Mouse (Mus musculus): ENCODE results near the gene Chil1. TPM values are rescaled to one million over a fixed set of nuclear protein-coding genes. Genes with fewer than 3 reads are reported as not detected.

Chil1 gene
- polyA plus RNA-seq, 1 experiment from 2014 or later: 3.2 TPM

GRCm38 (mm10) chr1:134217942-134218341, 36.0 kb downstream of the Chil1 start:
- Histone ChIP-seq H3K27me3 (ENCODE audit: control insufficient read depth, insufficient read depth, low read length) (no peaks in the 10 kb centered on the region), H3K9ac (ENCODE audit: low read length) (no peak overlapping the region), H3K36me3 (ENCODE audit: control insufficient read depth, insufficient read depth, low read length) (no peaks in the 10 kb centered on the region), H3K27ac (ENCODE audit: low read depth, low read length) (no peak overlapping the region), H3K9me3 (ENCODE audit: control insufficient read depth, low read length) (no peaks in the 10 kb centered on the region), H3K4me1 (ENCODE audit: control insufficient read depth, insufficient read depth, low read length) (no peaks in the 10 kb centered on the region), H3K4me3 (ENCODE audit: low read depth, low read length) (no peak overlapping the region), H3K4me2 (ENCODE audit: low read depth) (no peak overlapping the region)
- ATAC-seq (ENCODE audit: insufficient read depth, low FRiP score, low TSS enrichment) (no peak), DNase-seq (ENCODE audit: low spot score) (no peak)
- WGBS: 87% methylated on average over 3 of the region's 3 CpGs

- Histone ChIP-seq H3K27me3 (ENCODE audit: control insufficient read depth, insufficient read depth, low read length) (no peaks in the 10 kb centered on the region), H3K9me3 (ENCODE audit: control insufficient read depth, low read length) (no peaks in the 10 kb centered on the region), H3K4me3 (ENCODE audit: low read depth, low read length) (no peak overlapping the region), H3K36me3 (ENCODE audit: control insufficient read depth, insufficient read depth, low read length) (no peaks in the 10 kb centered on the region), H3K27ac (ENCODE audit: low read depth, low read length) (no peak overlapping the region), H3K9ac (ENCODE audit: low read length) (no peak overlapping the region), H3K4me2 (ENCODE audit: low read depth) (no peak overlapping the region), H3K4me1 (ENCODE audit: control insufficient read depth, insufficient read depth, low read length) (no peaks in the 10 kb centered on the region)
- DNase-seq (ENCODE audit: low spot score): no peak
- 84% methylated on average over 5 of the region's 5 CpGs for WGBS
- ATAC-seq (ENCODE audit: insufficient read depth, low FRiP score, low TSS enrichment): no peak
Observed at GRCm38 (mm10) chr1:134219608-134220007, 37.6 kb downstream of the Chil1 start.

DNA sequence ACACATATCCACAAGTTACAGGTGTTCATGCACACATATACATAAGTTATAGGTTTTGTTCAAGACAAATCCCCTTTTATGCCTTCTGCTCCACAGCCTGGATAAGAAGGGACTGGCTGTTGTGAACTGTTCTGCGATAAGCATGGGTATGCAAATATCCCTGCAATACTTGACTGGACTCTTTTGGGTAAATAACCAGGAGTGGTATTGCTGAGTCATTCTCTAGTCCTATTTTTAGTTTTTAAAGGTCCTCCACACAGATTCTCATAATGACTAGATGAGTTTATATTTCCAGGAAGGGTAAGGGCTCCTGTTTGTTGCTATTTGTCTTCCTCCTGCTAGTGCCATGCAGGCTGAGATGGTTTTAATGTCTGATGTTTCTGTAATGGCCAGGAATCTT, 39.2 kb downstream of the Chil1 start:
- H3K9ac ChIP-seq (ENCODE audit: low read length): no peak overlapping the region
- no peak overlapping the region for H3K4me2 ChIP-seq (ENCODE audit: low read depth)
- no peaks in the 10 kb centered on the region for H3K36me3 ChIP-seq (ENCODE audit: control insufficient read depth, insufficient read depth, low read length)
- no peaks in the 10 kb centered on the region for H3K9me3 ChIP-seq (ENCODE audit: control insufficient read depth, low read length)
- ATAC-seq (ENCODE audit: insufficient read depth, low FRiP score, low TSS enrichment): no peak
- H3K4me1 ChIP-seq (ENCODE audit: control insufficient read depth, insufficient read depth, low read length): no peaks in the 10 kb centered on the region
- H3K27me3 ChIP-seq (ENCODE audit: control insufficient read depth, insufficient read depth, low read length): no peaks in the 10 kb centered on the region
- no peak for DNase-seq (ENCODE audit: low spot score)
- 88% methylated on average over 1 of the region's 1 CpGs for WGBS
- no peak overlapping the region for H3K4me3 ChIP-seq (ENCODE audit: low read depth, low read length)
- no peak overlapping the region for H3K27ac ChIP-seq (ENCODE audit: low read depth, low read length)

DNA sequence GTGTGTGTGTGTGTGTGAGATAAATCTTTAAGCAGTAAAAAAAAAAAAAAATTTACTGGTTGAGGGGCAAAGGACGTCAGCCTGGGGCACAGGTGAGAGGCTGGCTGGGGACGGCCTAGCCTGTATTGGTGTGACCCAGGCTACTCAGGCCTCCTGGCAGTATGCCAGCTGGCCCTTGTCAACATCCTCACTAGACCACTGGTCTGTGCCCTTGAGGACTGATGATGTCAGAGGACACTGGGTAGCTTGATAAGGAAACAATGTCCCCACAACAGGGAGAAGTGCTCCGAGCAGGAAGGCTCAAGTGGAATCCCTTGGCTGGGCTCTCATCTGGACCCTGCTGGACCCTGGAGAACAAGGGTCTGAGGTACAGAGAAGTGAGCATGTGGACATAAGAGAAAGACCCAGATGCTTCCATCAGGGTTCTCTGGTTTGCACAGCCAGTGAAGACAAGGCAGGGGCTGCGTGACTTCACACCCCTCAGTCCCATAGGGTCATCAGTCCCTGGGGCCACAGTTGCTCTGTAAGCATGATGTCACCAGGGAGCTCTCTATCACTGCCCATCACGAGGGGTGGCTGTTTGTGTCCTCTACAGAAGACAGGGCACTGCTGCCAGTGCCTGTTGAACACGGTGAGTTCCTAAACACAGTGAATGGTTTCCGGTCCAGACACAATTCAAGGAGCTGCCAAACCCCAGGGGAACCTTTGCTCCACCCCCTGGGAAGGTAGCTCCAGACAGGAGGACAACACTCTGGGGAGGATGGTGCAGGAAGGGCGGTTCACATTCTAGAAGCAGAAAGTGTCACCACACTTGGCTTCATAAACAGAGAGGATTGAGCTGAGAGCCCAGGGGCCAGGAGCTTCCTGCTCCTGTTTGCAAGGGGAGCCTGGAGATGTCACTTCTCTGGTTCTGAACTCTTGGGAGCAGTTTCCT, 40.4 kb downstream of the Chil1 start:
- Histone ChIP-seq H3K9me3 (ENCODE audit: control insufficient read depth, low read length) (no peaks in the 10 kb centered on the region), H3K4me2 (ENCODE audit: low read depth) (no peak overlapping the region), H3K4me3 (ENCODE audit: low read depth, low read length) (no peak overlapping the region), H3K27me3 (ENCODE audit: control insufficient read depth, insufficient read depth, low read length) (no peaks in the 10 kb centered on the region), H3K9ac (ENCODE audit: low read length) (no peak overlapping the region), H3K4me1 (ENCODE audit: control insufficient read depth, insufficient read depth, low read length) (no peaks in the 10 kb centered on the region), H3K36me3 (ENCODE audit: control insufficient read depth, insufficient read depth, low read length) (no peaks in the 10 kb centered on the region), H3K27ac (ENCODE audit: low read depth, low read length) (no peak overlapping the region)
- DNase-seq (ENCODE audit: low spot score) (no peak), ATAC-seq (ENCODE audit: insufficient read depth, low FRiP score, low TSS enrichment) (no peak)
- WGBS: 67% methylated on average over 8 of the region's 8 CpGs

DNA sequence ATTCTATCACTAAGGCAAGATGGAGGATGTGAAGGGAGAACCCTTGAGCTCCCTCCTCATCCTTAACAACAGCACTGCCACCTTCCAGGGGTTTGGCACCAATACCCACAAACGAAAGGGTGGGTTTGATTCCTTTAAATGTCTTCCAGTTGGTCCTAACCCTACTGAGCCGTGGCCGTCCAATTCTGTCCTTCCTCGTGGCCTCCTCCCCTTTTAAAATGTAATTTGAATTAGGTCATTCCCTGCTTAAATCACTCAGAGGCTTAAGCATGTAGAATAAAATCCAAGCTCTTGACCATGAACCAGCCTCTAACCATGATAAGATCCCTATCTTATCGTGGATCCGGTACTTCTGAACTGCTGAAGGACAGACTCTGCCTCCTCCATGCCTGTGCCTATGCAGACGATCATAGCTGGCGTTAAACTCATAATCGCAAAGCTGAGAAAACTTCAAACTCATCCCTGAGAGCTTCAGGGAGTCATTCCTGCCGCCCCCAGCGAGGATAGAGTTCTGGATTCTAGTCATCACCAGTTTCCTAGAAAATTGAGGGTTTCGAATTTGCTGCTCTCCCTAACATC, 42.8 kb downstream of the Chil1 start:
- Histone ChIP-seq H3K27me3 (ENCODE audit: control insufficient read depth, insufficient read depth, low read length) (no peaks in the 10 kb centered on the region), H3K4me2 (ENCODE audit: low read depth) (no peak overlapping the region), H3K9ac (ENCODE audit: low read length) (no peak overlapping the region), H3K27ac (ENCODE audit: low read depth, low read length) (no peak overlapping the region), H3K9me3 (ENCODE audit: control insufficient read depth, low read length) (no peaks in the 10 kb centered on the region), H3K36me3 (ENCODE audit: control insufficient read depth, insufficient read depth, low read length) (no peaks in the 10 kb centered on the region), H3K4me3 (ENCODE audit: low read depth, low read length) (no peak overlapping the region), H3K4me1 (ENCODE audit: control insufficient read depth, insufficient read depth, low read length) (no peaks in the 10 kb centered on the region)
- DNase-seq (ENCODE audit: low spot score) (no peak), ATAC-seq (ENCODE audit: insufficient read depth, low FRiP score, low TSS enrichment) (no peak)
- 91% methylated on average over 12 of the region's 12 CpGs for WGBS

GRCm38 (mm10) chr1:134225375-134225774, 43.4 kb downstream of the Chil1 start:
- H3K27me3 ChIP-seq (ENCODE audit: control insufficient read depth, insufficient read depth, low read length): no peaks in the 10 kb centered on the region
- H3K36me3 ChIP-seq (ENCODE audit: control insufficient read depth, insufficient read depth, low read length): no peaks in the 10 kb centered on the region
- no peaks in the 10 kb centered on the region for H3K9me3 ChIP-seq (ENCODE audit: control insufficient read depth, low read length)
- no peak overlapping the region for H3K4me2 ChIP-seq (ENCODE audit: low read depth)
- DNase-seq (ENCODE audit: low spot score): no peak
- no peak overlapping the region for H3K9ac ChIP-seq (ENCODE audit: low read length)
- H3K4me3 ChIP-seq (ENCODE audit: low read depth, low read length): no peak overlapping the region
- no peak for ATAC-seq (ENCODE audit: insufficient read depth, low FRiP score, low TSS enrichment)
- WGBS: 84% methylated on average over 5 of the region's 5 CpGs
- no peaks in the 10 kb centered on the region for H3K4me1 ChIP-seq (ENCODE audit: control insufficient read depth, insufficient read depth, low read length)
- H3K27ac ChIP-seq (ENCODE audit: low read depth, low read length): no peak overlapping the region

DNA sequence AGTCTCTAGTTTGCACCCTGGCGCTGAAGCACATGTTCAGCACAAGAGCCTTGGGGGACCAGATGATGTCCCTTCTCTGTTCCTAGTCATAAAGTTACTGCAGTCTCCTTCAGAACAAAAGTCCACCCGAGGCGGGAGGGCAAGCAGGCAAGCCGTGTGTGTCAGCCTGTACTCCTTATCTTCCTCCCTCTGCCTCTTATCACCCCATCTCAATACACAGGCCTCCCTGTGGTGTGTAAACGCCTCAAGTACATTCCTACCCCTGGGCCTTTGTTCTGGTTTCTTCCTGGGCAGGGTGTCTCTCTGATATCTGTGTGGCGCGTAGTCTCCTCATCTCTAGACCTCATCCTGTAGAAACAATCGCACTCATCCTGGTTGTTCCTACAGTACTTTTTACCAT, 44.8 kb downstream of the Chil1 start:
- H3K4me1 ChIP-seq (ENCODE audit: control insufficient read depth, insufficient read depth, low read length): no peaks in the 10 kb centered on the region
- H3K27ac ChIP-seq (ENCODE audit: low read depth, low read length): no peak overlapping the region
- H3K9ac ChIP-seq (ENCODE audit: low read length): no peak overlapping the region
- no peak overlapping the region for H3K4me2 ChIP-seq (ENCODE audit: low read depth)
- ATAC-seq (ENCODE audit: insufficient read depth, low FRiP score, low TSS enrichment) (no peak), DNase-seq (ENCODE audit: low spot score) (no peak)
- 81% methylated on average over 8 of the region's 8 CpGs for WGBS
- H3K4me3 ChIP-seq (ENCODE audit: low read depth, low read length): no peak overlapping the region
- no peaks in the 10 kb centered on the region for H3K36me3 ChIP-seq (ENCODE audit: control insufficient read depth, insufficient read depth, low read length)
- H3K27me3 ChIP-seq (ENCODE audit: control insufficient read depth, insufficient read depth, low read length): no peaks in the 10 kb centered on the region
- no peaks in the 10 kb centered on the region for H3K9me3 ChIP-seq (ENCODE audit: control insufficient read depth, low read length)

GRCm38 (mm10) chr1:134229806-134230575, 48.0 kb downstream of the Chil1 start:
- Histone ChIP-seq H3K9ac (ENCODE audit: low read length) (no peak overlapping the region), H3K4me2 (ENCODE audit: low read depth) (no peak overlapping the region), H3K9me3 (ENCODE audit: control insufficient read depth, low read length) (no peaks in the 10 kb centered on the region), H3K27ac (ENCODE audit: low read depth, low read length) (no peak overlapping the region), H3K4me3 (ENCODE audit: low read depth, low read length) (no peak overlapping the region), H3K4me1 (ENCODE audit: control insufficient read depth, insufficient read depth, low read length) (0 out of 2 replicates have a peak, but pooled peaks cover 1% of the 10 kb centered on the region), H3K27me3 (ENCODE audit: control insufficient read depth, insufficient read depth, low read length) (peaks cover 21% of the 10 kb centered on the region), H3K36me3 (ENCODE audit: control insufficient read depth, insufficient read depth, low read length) (no peaks in the 10 kb centered on the region)
- no peak for ATAC-seq (ENCODE audit: insufficient read depth, low FRiP score, low TSS enrichment)
- WGBS: 68% methylated on average over 5 of the region's 5 CpGs
- no peak for DNase-seq (ENCODE audit: low spot score)

Measured in neural tube, embryonic 11.5 days (tissue).